Mouse (Mus musculus) brain, adult 2 months (tissue): ENCODE data around the gene Ttll11.

ENCODE experiments used
- DNase-seq: peaks from one replicate; pipeline ENCODE4 v3.0.0; 2011; ENCODE audit warnings: low read depth, low spot score

The Ttll11 gene

GRCm38 (mm10) chr2:35899712-35900111 lies 80.0 kb downstream of the Ttll11 start:
- no peak for DNase-seq

GRCm38 (mm10) chr2:35899135-35899474 lies 80.6 kb downstream of the Ttll11 start:
- DNase-seq = no peak

GRCm38 (mm10) chr2:35898425-35899134 lies 81.1 kb downstream of the Ttll11 start:
- DNase-seq = no peak

GRCm38 (mm10) chr2:35897125-35897524 lies 82.6 kb downstream of the Ttll11 start:
- DNase-seq = peak; percentile 57

GRCm38 (mm10) chr2:35894512-35894911 lies 85.2 kb downstream of the Ttll11 start:
- no peak for DNase-seq

- DNase-seq = no peak
Measured at GRCm38 (mm10) chr2:35890635-35891034, 89.1 kb downstream of the Ttll11 start.

GRCm38 (mm10) chr2:35889776-35890175 lies 89.9 kb downstream of the Ttll11 start:
- DNase-seq = no peak

- DNase-seq = no peak
Measured at GRCm38 (mm10) chr2:35884296-35884695, 95.4 kb downstream of the Ttll11 start.

GRCm38 (mm10) chr2:35882336-35882987 lies 97.3 kb downstream of the Ttll11 start:
- no peak for DNase-seq

- peak; percentile 40 for DNase-seq
Measured at GRCm38 (mm10) chr2:35881896-35882295, 97.8 kb downstream of the Ttll11 start.

- no peak for DNase-seq
Measured at GRCm38 (mm10) chr2:35880362-35880761, 99.4 kb downstream of the Ttll11 start.

- no peak for DNase-seq
Measured at GRCm38 (mm10) chr2:35879887-35880286, 99.8 kb downstream of the Ttll11 start.

GRCm38 (mm10) chr2:35878506-35878905 lies 101.2 kb downstream of the Ttll11 start:
- no peak for DNase-seq

GRCm38 (mm10) chr2:35875572-35875971 lies 104.1 kb downstream of the Ttll11 start:
- peak; percentile 58 for DNase-seq

GRCm38 (mm10) chr2:35874421-35874820 lies 105.3 kb downstream of the Ttll11 start:
- DNase-seq = no peak

- no peak for DNase-seq
Measured at GRCm38 (mm10) chr2:35869165-35869564, 110.5 kb downstream of the Ttll11 start.

- DNase-seq = no peak
Measured at GRCm38 (mm10) chr2:35863284-35863683, 116.4 kb downstream of the Ttll11 start.

GRCm38 (mm10) chr2:35861185-35861584 lies 118.5 kb downstream of the Ttll11 start:
- DNase-seq = no peak

- peak; percentile 33 for DNase-seq
Measured at GRCm38 (mm10) chr2:35860394-35860744, 119.3 kb downstream of the Ttll11 start.

GRCm38 (mm10) chr2:35859708-35860393 lies 119.9 kb downstream of the Ttll11 start:
- DNase-seq = no peak

GRCm38 (mm10) chr2:35858281-35858680 lies 121.4 kb downstream of the Ttll11 start:
- no peak for DNase-seq

- peak; percentile 44 for DNase-seq
Measured at GRCm38 (mm10) chr2:35856901-35857300, 122.8 kb downstream of the Ttll11 start.

GRCm38 (mm10) chr2:35854877-35855276 lies 124.8 kb downstream of the Ttll11 start:
- DNase-seq = no peak
